Mouse (Mus musculus): ENCODE measurements at regions not wholly inside any gene's neighbourhood (a gene's known extent, or its start where the extent isn't known, plus 50 kb on each side); places are given as distances from the start of the nearest gene placed in this dataset.
A peak's percentile ranks its signal among the peaks of the same experiment; 100 is the strongest.

- H3K36me3 ChIP-seq (replicated peaks), result no peaks in the 10 kb centered on the region
Measured at GRCm38 (mm10) chr10:17648077-17648476, 74.9 kb upstream of the Cited2 start.

DNA sequence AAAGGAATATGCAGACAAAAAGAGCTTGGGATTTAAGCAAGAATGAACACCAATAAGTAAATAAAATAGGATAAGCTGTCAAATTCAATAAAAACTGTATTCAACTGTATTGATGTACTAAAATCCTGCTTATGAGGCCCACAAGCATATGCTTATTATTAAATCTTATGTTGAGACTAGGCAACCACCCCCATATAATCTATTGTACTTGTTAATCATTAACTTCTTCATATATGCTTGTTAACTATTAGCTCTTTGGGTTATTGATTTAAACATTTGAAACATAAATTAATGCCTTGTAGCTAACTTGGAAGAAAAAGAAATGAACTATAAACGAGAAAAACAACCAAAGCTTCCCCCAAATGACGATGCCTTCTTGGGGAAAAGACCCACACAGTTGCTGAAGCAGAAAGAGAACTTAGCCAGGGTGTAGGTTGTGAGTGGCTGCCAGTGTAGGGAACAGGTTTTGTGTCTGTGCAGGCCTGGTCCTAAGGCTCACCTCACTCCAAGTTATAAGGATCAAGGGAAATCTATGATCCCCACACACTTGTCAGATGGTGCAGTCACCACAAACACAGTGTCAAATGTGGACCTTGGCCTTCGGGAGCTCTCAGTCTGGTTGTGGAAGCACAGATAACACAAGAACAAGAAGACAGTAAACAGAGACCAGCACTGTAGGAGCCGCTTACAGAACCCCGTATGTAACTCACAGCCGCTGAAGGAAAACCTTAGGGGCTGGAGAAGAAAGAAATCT lies 71.8 kb upstream of the Cited2 start:
- Histone ChIP-seq H3K4me2 (no peak overlapping the region), H3K27ac (no peak overlapping the region), H3K9me3 (no peaks in the 10 kb centered on the region), H3K4me1 (peaks cover 9% of the 10 kb centered on the region), H3K36me3 (replicated peaks) (no peaks in the 10 kb centered on the region), H3K9ac (no peak overlapping the region), H3K27me3 (no peaks in the 10 kb centered on the region), H3K4me3 (replicated peaks) (no peak overlapping the region)
- no peak for ATAC-seq (ENCODE audit: low FRiP score)
- 88% methylated on average over 6 of the region's 6 CpGs for WGBS

More at GRCm38 (mm10) chr10:17648077-17648476, 74.9 kb upstream of the Cited2 start:
- no peak overlapping the region for H3K4me2 ChIP-seq
- no peak overlapping the region for H3K9ac ChIP-seq
- H3K27me3 ChIP-seq, result no peaks in the 10 kb centered on the region
- H3K4me3 ChIP-seq (replicated peaks), result no peak overlapping the region
- WGBS, result 72% methylated on average over 6 of the region's 6 CpGs
- H3K9me3 ChIP-seq, result no peaks in the 10 kb centered on the region
- no peak overlapping the region for H3K27ac ChIP-seq
- peaks cover 2% of the 10 kb centered on the region; the same call in 1 of the 2 replicates for H3K4me1 ChIP-seq
- no peak for ATAC-seq (ENCODE audit: low FRiP score)

- H3K9ac ChIP-seq, result no peak overlapping the region
- H3K4me1 ChIP-seq, result peaks cover 18% of the 10 kb centered on the region
- H3K27me3 ChIP-seq, result no peaks in the 10 kb centered on the region
- no peaks in the 10 kb centered on the region for H3K9me3 ChIP-seq
- WGBS, result 26% methylated on average over 6 of the region's 6 CpGs
- no peaks in the 10 kb centered on the region for H3K36me3 ChIP-seq (replicated peaks)
- no peak overlapping the region for H3K27ac ChIP-seq
- no peak overlapping the region for H3K4me3 ChIP-seq (replicated peaks)
- no peak overlapping the region for H3K4me2 ChIP-seq
- peak; percentile 42; the same call in 1 of the 2 replicates for ATAC-seq (ENCODE audit: low FRiP score)
Measured at GRCm38 (mm10) chr10:17653325-17653724, 69.7 kb upstream of the Cited2 start.

DNA sequence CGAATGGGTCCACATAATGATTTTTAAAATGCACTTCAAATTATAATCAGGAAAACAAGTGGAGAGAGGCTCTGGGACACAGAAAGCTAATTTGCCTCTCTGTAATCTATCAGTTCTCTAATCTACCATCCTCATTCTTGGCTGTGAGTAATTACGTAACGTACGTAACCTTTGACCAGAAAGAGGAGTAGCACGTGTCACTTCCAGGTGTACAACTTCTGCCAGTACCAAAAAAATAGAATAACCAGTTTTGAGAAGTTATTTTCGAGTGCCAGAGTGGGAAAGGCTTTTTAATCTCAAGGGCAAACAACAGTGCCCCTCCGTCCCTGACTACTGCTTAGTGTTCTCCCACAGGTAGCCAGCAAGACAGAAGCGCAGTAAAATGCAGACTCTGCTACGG lies 69.2 kb upstream of the Cited2 start:
- Histone ChIP-seq H3K4me1 (peaks cover 18% of the 10 kb centered on the region), H3K9ac (no peak overlapping the region), H3K27me3 (no peaks in the 10 kb centered on the region), H3K4me3 (replicated peaks) (no peak overlapping the region), H3K36me3 (replicated peaks) (no peaks in the 10 kb centered on the region), H3K9me3 (no peaks in the 10 kb centered on the region), H3K27ac (no peak overlapping the region), H3K4me2 (no peak overlapping the region)
- WGBS, result 80% methylated on average over 9 of the region's 9 CpGs
- no peak for ATAC-seq (ENCODE audit: low FRiP score)

DNA sequence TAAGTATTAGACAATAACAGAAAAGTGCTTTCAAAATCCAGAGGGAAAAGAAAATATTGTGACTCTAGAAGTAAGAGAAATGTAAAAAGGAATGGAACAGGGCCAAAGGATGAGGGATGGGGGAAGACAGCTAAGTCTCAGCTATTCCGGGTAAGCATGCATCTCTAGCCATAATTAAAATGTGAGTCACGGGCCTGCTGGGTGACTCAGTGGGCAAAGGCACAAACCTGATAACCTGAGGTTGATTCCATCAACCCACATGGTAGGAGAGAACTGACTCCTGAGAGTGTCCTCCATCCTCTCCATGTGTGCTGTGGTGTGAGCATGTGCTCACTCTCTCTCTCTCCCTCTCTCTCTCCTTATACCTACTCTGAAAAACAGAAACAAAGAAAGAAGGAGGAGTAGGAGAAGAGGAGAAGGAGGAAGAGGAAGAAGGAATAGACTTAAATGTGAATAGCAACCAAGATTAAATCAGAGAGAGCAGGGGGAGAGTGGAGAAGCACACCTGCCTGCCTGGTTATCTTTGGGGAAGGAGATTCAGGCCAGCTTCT lies 68.6 kb upstream of the Cited2 start:
- Histone ChIP-seq H3K9ac (no peak overlapping the region), H3K4me2 (no peak overlapping the region), H3K27me3 (no peaks in the 10 kb centered on the region), H3K27ac (no peak overlapping the region), H3K36me3 (replicated peaks) (no peaks in the 10 kb centered on the region), H3K9me3 (no peaks in the 10 kb centered on the region), H3K4me3 (replicated peaks) (no peak overlapping the region), H3K4me1 (peaks cover 18% of the 10 kb centered on the region)
- 92% methylated on average over 2 of the region's 2 CpGs for WGBS
- ATAC-seq (ENCODE audit: low FRiP score), result no peak

GRCm38 (mm10) chr10:17655459-17656051 lies 67.5 kb upstream of the Cited2 start:
- H3K36me3 ChIP-seq (replicated peaks), result no peaks in the 10 kb centered on the region
- no peak overlapping the region for H3K9ac ChIP-seq
- 63% methylated on average over 10 of the region's 10 CpGs for WGBS
- no peak overlapping the region for H3K4me3 ChIP-seq (replicated peaks)
- no peak overlapping the region for H3K27ac ChIP-seq
- H3K27me3 ChIP-seq, result no peaks in the 10 kb centered on the region
- ATAC-seq (ENCODE audit: low FRiP score), result no peak
- no peaks in the 10 kb centered on the region for H3K9me3 ChIP-seq
- no peak overlapping the region for H3K4me2 ChIP-seq
- H3K4me1 ChIP-seq, result peaks cover 18% of the 10 kb centered on the region

DNA sequence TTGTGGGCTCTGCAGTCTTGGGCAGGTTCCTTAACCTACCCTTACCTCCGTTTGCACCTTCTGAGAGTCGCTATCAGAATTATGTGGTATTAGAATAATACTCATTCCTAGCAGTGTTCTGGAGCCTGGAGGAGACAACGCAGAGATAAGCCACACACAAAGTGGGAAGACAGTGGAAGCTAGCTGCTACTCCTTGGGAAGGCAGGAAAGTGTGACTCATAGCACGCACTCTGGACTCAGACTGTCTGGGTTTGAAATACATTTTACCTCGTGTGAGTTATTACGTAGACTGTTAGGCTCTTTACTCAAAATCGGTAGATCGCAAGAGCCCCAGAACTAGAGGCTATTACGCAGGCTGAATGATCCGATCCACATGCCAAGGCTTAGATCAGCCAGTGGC lies 66.7 kb upstream of the Cited2 start:
- 82% methylated on average over 10 of the region's 10 CpGs for WGBS
- H3K9ac ChIP-seq, result no peak overlapping the region
- H3K36me3 ChIP-seq (replicated peaks), result no peaks in the 10 kb centered on the region
- no peaks in the 10 kb centered on the region for H3K27me3 ChIP-seq
- ATAC-seq (ENCODE audit: low FRiP score), result no peak
- no peak overlapping the region for H3K4me3 ChIP-seq (replicated peaks)
- peaks cover 18% of the 10 kb centered on the region for H3K4me1 ChIP-seq
- H3K27ac ChIP-seq, result no peak overlapping the region
- H3K9me3 ChIP-seq, result no peaks in the 10 kb centered on the region
- no peak overlapping the region for H3K4me2 ChIP-seq

DNA sequence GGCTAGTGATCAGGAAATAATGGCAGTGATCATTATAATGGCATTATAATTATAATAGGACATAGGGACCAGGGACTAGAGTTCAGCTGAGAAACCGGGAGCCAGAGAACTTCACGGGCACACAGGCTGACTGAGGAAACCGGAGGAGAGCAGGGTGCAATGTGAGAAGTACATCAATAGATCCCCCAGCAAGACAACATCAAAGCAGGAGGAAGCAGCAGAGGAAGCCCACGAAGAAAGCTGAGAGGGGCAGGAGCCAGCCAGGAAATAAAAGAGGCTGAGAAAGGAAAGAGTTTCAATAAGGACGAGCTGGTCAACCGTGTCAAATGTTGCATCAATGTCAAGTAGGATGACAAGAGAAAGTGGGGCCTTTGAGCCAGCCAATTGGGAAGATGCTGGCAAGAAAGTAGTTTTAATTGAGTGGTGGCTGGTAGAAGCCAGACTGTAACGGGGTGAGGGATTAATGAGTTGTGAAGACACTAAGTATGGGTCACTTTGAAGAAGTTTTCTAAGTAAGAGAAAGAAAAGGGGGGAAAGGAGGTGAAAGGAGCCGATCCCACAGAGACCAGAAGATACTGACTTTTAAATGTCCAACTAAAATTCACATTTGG lies 66.0 kb upstream of the Cited2 start:
- no peak for ATAC-seq (ENCODE audit: low FRiP score)
- H3K27ac ChIP-seq, result no peak overlapping the region
- 13% methylated on average over 8 of the region's 8 CpGs for WGBS

GRCm38 (mm10) chr10:17659575-17659974 lies 63.4 kb upstream of the Cited2 start:
- H3K4me2 ChIP-seq, result no peak overlapping the region
- WGBS, result 90% methylated on average over 9 of the region's 9 CpGs
- no peak for ATAC-seq (ENCODE audit: low FRiP score)

More for the DNA sequence above, 66.0 kb upstream of the Cited2 start:
- Histone ChIP-seq H3K4me2 (no peak overlapping the region), H3K9ac (no peak overlapping the region), H3K4me1 (peaks cover 18% of the 10 kb centered on the region), H3K27me3 (no peaks in the 10 kb centered on the region), H3K9me3 (no peaks in the 10 kb centered on the region), H3K4me3 (replicated peaks) (no peak overlapping the region), H3K36me3 (replicated peaks) (no peaks in the 10 kb centered on the region)

DNA sequence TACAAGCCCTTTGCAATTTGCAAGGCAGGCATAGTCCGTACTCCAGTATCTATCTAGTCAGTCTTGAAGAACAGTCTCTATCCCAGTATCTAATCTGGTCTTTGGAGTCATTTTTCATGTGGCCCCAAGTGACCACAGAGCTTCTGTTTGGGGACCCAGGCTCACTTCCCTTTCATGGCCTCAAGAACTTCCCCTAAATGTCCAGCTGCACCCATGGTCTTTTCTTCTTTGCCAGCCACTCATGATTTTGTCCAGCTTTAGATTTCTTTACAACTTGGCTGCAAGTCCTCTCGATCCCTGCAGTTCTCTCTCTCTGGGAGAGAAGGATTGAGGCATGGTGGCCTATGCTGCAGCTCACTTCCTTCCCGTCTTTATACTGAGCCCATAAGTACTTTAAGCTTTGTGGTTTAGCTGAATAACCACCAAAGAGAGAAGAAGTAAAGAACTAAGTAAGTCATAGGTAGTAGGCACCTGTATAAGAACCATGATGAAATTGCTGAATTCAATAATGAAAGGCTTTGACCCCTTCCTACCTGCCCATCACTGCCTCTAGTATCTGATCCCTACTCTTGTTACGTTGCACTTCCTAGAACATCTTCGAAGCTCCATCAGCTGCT lies 62.1 kb upstream of the Cited2 start:
- Histone ChIP-seq H3K9ac (no peak overlapping the region), H3K4me3 (replicated peaks) (no peak overlapping the region), H3K27ac (no peak overlapping the region), H3K4me1 (peaks cover 9% of the 10 kb centered on the region), H3K4me2 (no peak overlapping the region), H3K9me3 (no peaks in the 10 kb centered on the region), H3K36me3 (replicated peaks) (no peaks in the 10 kb centered on the region), H3K27me3 (no peaks in the 10 kb centered on the region)
- ATAC-seq (ENCODE audit: low FRiP score), result no peak
- 92% methylated on average over 5 of the region's 5 CpGs for WGBS

More at GRCm38 (mm10) chr10:17659575-17659974, 63.4 kb upstream of the Cited2 start:
- no peak overlapping the region for H3K4me3 ChIP-seq (replicated peaks)
- no peaks in the 10 kb centered on the region for H3K9me3 ChIP-seq
- H3K27ac ChIP-seq, result no peak overlapping the region
- no peaks in the 10 kb centered on the region for H3K27me3 ChIP-seq
- H3K4me1 ChIP-seq, result peaks cover 9% of the 10 kb centered on the region
- H3K36me3 ChIP-seq (replicated peaks), result no peaks in the 10 kb centered on the region
- H3K9ac ChIP-seq, result no peak overlapping the region

DNA sequence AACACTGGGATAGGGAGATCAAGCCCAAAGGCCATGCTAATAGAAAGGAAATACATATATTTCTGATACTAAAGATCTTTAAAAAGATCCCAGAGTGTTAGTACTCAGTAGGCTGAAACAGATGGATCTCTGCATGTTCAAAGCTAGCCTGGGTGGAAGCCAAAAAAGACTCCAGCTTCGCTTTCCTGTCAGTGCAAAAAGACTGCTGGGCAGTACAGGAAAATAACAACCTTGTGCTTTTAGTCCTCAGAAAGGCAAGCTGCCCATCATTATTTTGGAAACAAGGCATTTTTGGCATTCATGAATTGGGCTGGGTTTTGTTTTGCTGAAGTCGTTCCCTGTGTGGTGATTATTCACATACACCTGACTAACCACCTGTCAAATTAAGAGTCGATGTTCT lies 56.9 kb upstream of the Cited2 start:
- H3K9me3 ChIP-seq, result no peaks in the 10 kb centered on the region

DNA sequence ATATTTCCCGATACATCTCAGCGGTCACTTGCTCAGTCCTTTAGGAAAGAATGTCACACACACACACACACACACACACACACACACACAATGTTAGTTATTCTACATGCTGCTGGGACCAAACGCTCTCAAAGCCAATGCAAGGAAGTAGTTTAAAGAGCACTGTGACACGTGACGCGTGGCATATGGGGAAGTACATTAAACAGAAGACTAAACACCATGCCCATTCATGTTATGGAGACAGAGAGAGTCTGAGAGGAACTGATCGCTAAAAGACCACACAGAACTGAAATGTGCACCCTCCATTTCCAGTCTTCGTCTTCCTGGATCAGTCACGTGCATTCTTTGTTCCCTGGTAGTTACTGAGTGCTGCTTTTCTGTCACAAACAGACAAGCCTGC lies 53.6 kb upstream of the Cited2 start:
- Histone ChIP-seq H3K4me2 (no peak overlapping the region), H3K27me3 (no peaks in the 10 kb centered on the region), H3K4me3 (replicated peaks) (no peak overlapping the region), H3K36me3 (replicated peaks) (no peaks in the 10 kb centered on the region), H3K4me1 (no peaks in the 10 kb centered on the region), H3K9me3 (no peaks in the 10 kb centered on the region), H3K27ac (no peak overlapping the region), H3K9ac (no peak overlapping the region)
- ATAC-seq (ENCODE audit: low FRiP score), result no peak
- WGBS, result 92% methylated on average over 9 of the region's 9 CpGs

More for the DNA sequence above, 56.9 kb upstream of the Cited2 start:
- no peak for ATAC-seq (ENCODE audit: low FRiP score)
- Histone ChIP-seq H3K4me3 (replicated peaks) (no peak overlapping the region), H3K27ac (no peak overlapping the region), H3K36me3 (replicated peaks) (no peaks in the 10 kb centered on the region), H3K4me2 (no peak overlapping the region), H3K9ac (no peak overlapping the region), H3K4me1 (no peaks in the 10 kb centered on the region), H3K27me3 (no peaks in the 10 kb centered on the region)
- 83% methylated on average over 3 of the region's 3 CpGs for WGBS
